Mouse (Mus musculus): ENCODE measurements around the gene Noxa1.

DNA sequence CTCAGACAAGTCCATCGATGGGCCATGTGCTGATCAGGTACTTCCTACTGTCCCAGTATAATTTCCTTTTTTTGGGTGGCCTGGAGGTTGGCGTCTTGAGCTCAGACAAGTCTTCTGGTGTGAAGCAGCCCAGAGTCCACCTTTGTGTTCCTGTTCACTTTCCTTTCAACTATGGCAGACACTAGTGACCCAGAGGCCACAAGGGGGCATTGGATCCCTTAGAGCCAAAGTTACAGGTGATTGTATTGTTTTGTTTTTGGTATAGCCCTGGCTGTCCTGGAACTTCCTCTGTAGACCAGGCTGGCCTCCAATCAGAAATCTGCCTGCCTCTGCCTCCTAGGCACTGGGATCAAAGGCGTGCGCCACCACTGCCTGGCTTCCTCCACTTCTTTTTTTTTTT, 22.6 kb downstream of the Noxa1 start:
- TF ChIP-seq CTCF (IDR thresholded peaks at IDR 0.05; ENCODE audit: low read depth) (peak; percentile 29), EP300 (IDR thresholded peaks at IDR 0.05; ENCODE audit: low read depth) (no peak)
